Mouse (Mus musculus) adrenal gland, adult (tissue): Measurements from ENCODE around the gene Myl6.

Experiments used
- DNase-seq, 2 experiments: peaks; one replicate each; pipeline ENCODE4 v3.0.0; 2022 to 2023; ENCODE audit warnings: low spot score in 1 of 2; ENCODE audit not compliant: inconsistent age in 2 of 2

Myl6 gene

GRCm38 (mm10) chr10:128493695-128494666 is at the start of gene Myl6:
TSS of gene Myl6 (minus strand) at chr10:128494145.
- peak; percentile 98 to 99 for DNase-seq

GRCm38 (mm10) chr10:128543100-128543499 is 49.2 kb upstream of the Myl6 start:
- DNase-seq: no peak

- no peak for DNase-seq
Measured at GRCm38 (mm10) chr10:128538340-128538870, 44.5 kb upstream of the Myl6 start.

GRCm38 (mm10) chr10:128536266-128536940 is 42.5 kb upstream of the Myl6 start:
- DNase-seq: peak; percentile 89 to 97

GRCm38 (mm10) chr10:128535624-128536265 is 41.8 kb upstream of the Myl6 start:
- no peak for DNase-seq

GRCm38 (mm10) chr10:128535206-128535605 is 41.3 kb upstream of the Myl6 start:
- DNase-seq: no peak

- no peak for DNase-seq
Measured at GRCm38 (mm10) chr10:128526366-128527356, 32.7 kb upstream of the Myl6 start.

GRCm38 (mm10) chr10:128525671-128526308 is 31.8 kb upstream of the Myl6 start, which contains the start of gene Esyt1:
TSS of gene Esyt1 (minus strand) at chr10:128525871.
- peak; percentile 97 to 98 for DNase-seq

GRCm38 (mm10) chr10:128524732-128525662 is 31.1 kb upstream of the Myl6 start:
- DNase-seq: peak; percentile 64 to 85

GRCm38 (mm10) chr10:128524111-128524731 is 30.3 kb upstream of the Myl6 start:
- DNase-seq: no peak

- DNase-seq: no peak
Measured at GRCm38 (mm10) chr10:128522351-128522750, 28.4 kb upstream of the Myl6 start.

GRCm38 (mm10) chr10:128520591-128520990 is 26.6 kb upstream of the Myl6 start:
- no peak for DNase-seq

GRCm38 (mm10) chr10:128518833-128519232 is 24.9 kb upstream of the Myl6 start:
- DNase-seq: peak; percentile 62 to 81

GRCm38 (mm10) chr10:128516677-128517076 is 22.7 kb upstream of the Myl6 start:
- no peak for DNase-seq

GRCm38 (mm10) chr10:128516029-128516428 is 22.1 kb upstream of the Myl6 start:
- DNase-seq: no peak

GRCm38 (mm10) chr10:128515044-128515443 is 21.1 kb upstream of the Myl6 start:
- no peak for DNase-seq

GRCm38 (mm10) chr10:128511761-128512160 is 17.8 kb upstream of the Myl6 start:
- DNase-seq: no peak

- DNase-seq: no peak
Measured at GRCm38 (mm10) chr10:128511189-128511588, 17.2 kb upstream of the Myl6 start.
